Mouse (Mus musculus): ENCODE data around the gene Zfp385a. TPM values are rescaled to one million over a fixed set of nuclear protein-coding genes. Genes with fewer than 3 reads are reported as not detected.

Gene Zfp385a
- polyA plus RNA-seq, 1 experiment from 2014 or later, result 27.5 TPM

- Histone ChIP-seq H3K27ac (ENCODE audit: low read depth, low read length) (peak overlapping the region; percentile 99), H3K4me1 (ENCODE audit: control insufficient read depth, insufficient read depth, low read length) (peaks cover 70% of the 10 kb centered on the region), H3K9me3 (ENCODE audit: control insufficient read depth, low read length) (no peaks in the 10 kb centered on the region), H3K36me3 (ENCODE audit: control insufficient read depth, insufficient read depth, low read length) (no peaks in the 10 kb centered on the region), H3K9ac (ENCODE audit: low read length) (peak overlapping the region; percentile 63), H3K4me2 (ENCODE audit: low read depth) (peak overlapping the region; percentile 59), H3K4me3 (ENCODE audit: low read depth, low read length) (peak overlapping the region; percentile 19), H3K27me3 (ENCODE audit: control insufficient read depth, insufficient read depth, low read length) (0 out of 2 replicates have a peak, but pooled peaks cover 2% of the 10 kb centered on the region)
- WGBS, result 2% methylated on average over 9 of the region's 9 CpGs
- DNase-seq (ENCODE audit: low spot score), result no peak
- peak; percentile 39 for ATAC-seq (ENCODE audit: insufficient read depth, low FRiP score, low TSS enrichment)
These were observed 35.3 kb downstream of the Zfp385a start for GRCm38 (mm10) chr15:103304616-103304969.

- H3K36me3 ChIP-seq (ENCODE audit: control insufficient read depth, insufficient read depth, low read length), result no peaks in the 10 kb centered on the region; the same call in 1 of the 2 replicates
- peak overlapping the region; percentile 19 for H3K4me3 ChIP-seq (ENCODE audit: low read depth, low read length)
- H3K27me3 ChIP-seq (ENCODE audit: control insufficient read depth, insufficient read depth, low read length), result 0 out of 2 replicates have a peak, but pooled peaks cover 2% of the 10 kb centered on the region
- H3K9me3 ChIP-seq (ENCODE audit: control insufficient read depth, low read length), result no peaks in the 10 kb centered on the region
- DNase-seq (ENCODE audit: low spot score), result peak; percentile 66
- under 1% methylated on average over 8 of the region's 8 CpGs for WGBS
- no peak for ATAC-seq (ENCODE audit: insufficient read depth, low FRiP score, low TSS enrichment)
- peak overlapping the region; percentile 59 for H3K4me2 ChIP-seq (ENCODE audit: low read depth)
- H3K27ac ChIP-seq (ENCODE audit: low read depth, low read length), result peak overlapping the region; percentile 99
- peaks cover 75% of the 10 kb centered on the region for H3K4me1 ChIP-seq (ENCODE audit: control insufficient read depth, insufficient read depth, low read length)
- H3K9ac ChIP-seq (ENCODE audit: low read length), result peak overlapping the region; percentile 63
These were observed 35.8 kb downstream of the Zfp385a start for GRCm38 (mm10) chr15:103303916-103304615.

GRCm38 (mm10) chr15:103302341-103303021 lies 37.4 kb downstream of the Zfp385a start:
- DNase-seq (ENCODE audit: low spot score), result peak; percentile 74
- Histone ChIP-seq H3K27me3 (ENCODE audit: control insufficient read depth, insufficient read depth, low read length) (no peaks in the 10 kb centered on the region), H3K4me1 (ENCODE audit: control insufficient read depth, insufficient read depth, low read length) (peaks cover 86% of the 10 kb centered on the region), H3K4me3 (ENCODE audit: low read depth, low read length) (no peak overlapping the region), H3K27ac (ENCODE audit: low read depth, low read length) (peak overlapping the region; percentile 99), H3K9ac (ENCODE audit: low read length) (peak overlapping the region; percentile 55), H3K36me3 (ENCODE audit: control insufficient read depth, insufficient read depth, low read length) (no peaks in the 10 kb centered on the region; the same call in 1 of the 2 replicates), H3K4me2 (ENCODE audit: low read depth) (peak overlapping the region; percentile 42), H3K9me3 (ENCODE audit: control insufficient read depth, low read length) (no peaks in the 10 kb centered on the region)
- WGBS, result 4% methylated on average over 6 of the region's 6 CpGs
- ATAC-seq (ENCODE audit: insufficient read depth, low FRiP score, low TSS enrichment), result no peak

- H3K4me1 ChIP-seq (ENCODE audit: control insufficient read depth, insufficient read depth, low read length), result peaks cover 87% of the 10 kb centered on the region
- no peaks in the 10 kb centered on the region; the same call in 1 of the 2 replicates for H3K36me3 ChIP-seq (ENCODE audit: control insufficient read depth, insufficient read depth, low read length)
- DNase-seq (ENCODE audit: low spot score) (peak; percentile 54), ATAC-seq (ENCODE audit: insufficient read depth, low FRiP score, low TSS enrichment) (no peak)
- H3K4me3 ChIP-seq (ENCODE audit: low read depth, low read length), result no peak overlapping the region
- peak overlapping the region; percentile 99 for H3K27ac ChIP-seq (ENCODE audit: low read depth, low read length)
- peak overlapping the region; percentile 42 for H3K4me2 ChIP-seq (ENCODE audit: low read depth)
- no peaks in the 10 kb centered on the region for H3K27me3 ChIP-seq (ENCODE audit: control insufficient read depth, insufficient read depth, low read length)
- WGBS, result 10% methylated on average over 5 of the region's 5 CpGs
- H3K9me3 ChIP-seq (ENCODE audit: control insufficient read depth, low read length), result no peaks in the 10 kb centered on the region
- H3K9ac ChIP-seq (ENCODE audit: low read length), result peak overlapping the region; percentile 55
These were observed 38.1 kb downstream of the Zfp385a start for GRCm38 (mm10) chr15:103301547-103302340.

GRCm38 (mm10) chr15:103301046-103301445 lies 38.8 kb downstream of the Zfp385a start:
- Histone ChIP-seq H3K27me3 (ENCODE audit: control insufficient read depth, insufficient read depth, low read length) (no peaks in the 10 kb centered on the region), H3K36me3 (ENCODE audit: control insufficient read depth, insufficient read depth, low read length) (no peaks in the 10 kb centered on the region; the same call in 1 of the 2 replicates), H3K9ac (ENCODE audit: low read length) (peak overlapping the region; percentile 35), H3K9me3 (ENCODE audit: control insufficient read depth, low read length) (no peaks in the 10 kb centered on the region), H3K4me2 (ENCODE audit: low read depth) (peak overlapping the region; percentile 27), H3K4me3 (ENCODE audit: low read depth, low read length) (no peak overlapping the region), H3K4me1 (ENCODE audit: control insufficient read depth, insufficient read depth, low read length) (peaks cover 87% of the 10 kb centered on the region), H3K27ac (ENCODE audit: low read depth, low read length) (peak overlapping the region; percentile 99)
- WGBS, result 5% methylated on average over 2 of the region's 2 CpGs
- DNase-seq (ENCODE audit: low spot score) (peak; percentile 76), ATAC-seq (ENCODE audit: insufficient read depth, low FRiP score, low TSS enrichment) (no peak)

- 9% methylated on average over 2 of the region's 2 CpGs for WGBS
- H3K27me3 ChIP-seq (ENCODE audit: control insufficient read depth, insufficient read depth, low read length), result no peaks in the 10 kb centered on the region
- no peaks in the 10 kb centered on the region; the same call in 1 of the 2 replicates for H3K36me3 ChIP-seq (ENCODE audit: control insufficient read depth, insufficient read depth, low read length)
- 0 out of 2 replicates have a peak overlapping the region, but pooled peaks have one; percentile 0 for H3K4me3 ChIP-seq (ENCODE audit: low read depth, low read length)
- H3K4me1 ChIP-seq (ENCODE audit: control insufficient read depth, insufficient read depth, low read length), result peaks cover 87% of the 10 kb centered on the region
- H3K9me3 ChIP-seq (ENCODE audit: control insufficient read depth, low read length), result no peaks in the 10 kb centered on the region
- H3K4me2 ChIP-seq (ENCODE audit: low read depth), result peak overlapping the region; percentile 27
- DNase-seq (ENCODE audit: low spot score) (peak; percentile 74), ATAC-seq (ENCODE audit: insufficient read depth, low FRiP score, low TSS enrichment) (peak; percentile 7)
- H3K27ac ChIP-seq (ENCODE audit: low read depth, low read length), result peak overlapping the region; percentile 99
- peak overlapping the region; percentile 35 for H3K9ac ChIP-seq (ENCODE audit: low read length)
These were observed 39.3 kb downstream of the Zfp385a start for GRCm38 (mm10) chr15:103300560-103300959.

GRCm38 (mm10) chr15:103300067-103300471 lies 39.8 kb downstream of the Zfp385a start:
- Histone ChIP-seq H3K4me2 (ENCODE audit: low read depth) (peak overlapping the region; percentile 27), H3K27me3 (ENCODE audit: control insufficient read depth, insufficient read depth, low read length) (no peaks in the 10 kb centered on the region), H3K9me3 (ENCODE audit: control insufficient read depth, low read length) (no peaks in the 10 kb centered on the region), H3K27ac (ENCODE audit: low read depth, low read length) (peak overlapping the region; percentile 99), H3K36me3 (ENCODE audit: control insufficient read depth, insufficient read depth, low read length) (no peaks in the 10 kb centered on the region; the same call in 1 of the 2 replicates), H3K4me3 (ENCODE audit: low read depth, low read length) (peak overlapping the region; percentile 10; the same call in 1 of the 2 replicates), H3K4me1 (ENCODE audit: control insufficient read depth, insufficient read depth, low read length) (peaks cover 92% of the 10 kb centered on the region), H3K9ac (ENCODE audit: low read length) (peak overlapping the region; percentile 56)
- peak; percentile 56 for ATAC-seq (ENCODE audit: insufficient read depth, low FRiP score, low TSS enrichment)
- WGBS, result 3% methylated on average over 18 of the region's 18 CpGs
- peak; percentile 88 for DNase-seq (ENCODE audit: low spot score)

- no peak for ATAC-seq (ENCODE audit: insufficient read depth, low FRiP score, low TSS enrichment)
These were observed 40.2 kb downstream of the Zfp385a start for GRCm38 (mm10) chr15:103299644-103300043.

More at GRCm38 (mm10) chr15:103299644-103300043, 40.2 kb downstream of the Zfp385a start:
- peak overlapping the region; percentile 56 for H3K9ac ChIP-seq (ENCODE audit: low read length)
- peak overlapping the region; percentile 99 for H3K27ac ChIP-seq (ENCODE audit: low read depth, low read length)
- H3K27me3 ChIP-seq (ENCODE audit: control insufficient read depth, insufficient read depth, low read length), result no peaks in the 10 kb centered on the region
- H3K4me1 ChIP-seq (ENCODE audit: control insufficient read depth, insufficient read depth, low read length), result peaks cover 94% of the 10 kb centered on the region
- 18% methylated on average over 8 of the region's 8 CpGs for WGBS
- H3K4me2 ChIP-seq (ENCODE audit: low read depth), result peak overlapping the region; percentile 27
- peak overlapping the region; percentile 10; the same call in 1 of the 2 replicates for H3K4me3 ChIP-seq (ENCODE audit: low read depth, low read length)
- H3K36me3 ChIP-seq (ENCODE audit: control insufficient read depth, insufficient read depth, low read length), result no peaks in the 10 kb centered on the region; the same call in 1 of the 2 replicates
- no peak for DNase-seq (ENCODE audit: low spot score)
- no peaks in the 10 kb centered on the region for H3K9me3 ChIP-seq (ENCODE audit: control insufficient read depth, low read length)

Data from neural tube, embryonic 11.5 days (tissue).